Mouse (Mus musculus): ENCODE measurements around the gene Pacsin2.

- no peak for TF ChIP-seq CTCF (IDR thresholded peaks at IDR 0.05; ENCODE audit: low read depth)
- TF ChIP-seq EP300 (IDR thresholded peaks at IDR 0.05; ENCODE audit: low read depth), result no peak
These were observed 23.2 kb upstream of the Pacsin2 start for GRCm38 (mm10) chr15:83487477-83488115.

Data from liver, postnatal 0 days (tissue).